Mouse (Mus musculus): Measurements from ENCODE around the gene Fhod1.

- TF ChIP-seq CTCF (IDR thresholded peaks at IDR 0.05; ENCODE audit: low read depth) (no peak), EP300 (IDR thresholded peaks at IDR 0.05; ENCODE audit: low read depth) (no peak)
Measured at GRCm38 (mm10) chr8:105326968-105327367, 20.8 kb downstream of the Fhod1 start.
